Mouse (Mus musculus) intestine, embryonic 16.5 days (tissue): ENCODE measurements at regions not wholly inside any gene's neighbourhood (a gene's known extent, or its start where the extent isn't known, plus 50 kb on each side); places are given as distances from the start of the nearest gene placed in this dataset.

Experiments used
- ATAC-seq: fragments of 200-750 bp; cut with Nextera tagmentation; 2 replicates; pipeline ENCODE4 v1.8.0; 2017; ENCODE audit warnings: moderate TSS enrichment, moderate library complexity
- H3K27ac ChIP-seq: fragments of 300-500 bp; sonication (generic); 2 replicates; pipeline ENCODE4 v1.5.1; 2014; ENCODE audit warnings: mild to moderate bottlenecking, low read length
- H3K27me3 ChIP-seq: fragments of 300-500 bp; sonication (generic); replicated peaks from 2 replicates; pipeline ENCODE4 v1.6.1; 2014; ENCODE audit warnings: low read length, control low read depth, mixed read lengths; ENCODE audit not compliant: control insufficient read depth, insufficient read depth
- H3K36me3 ChIP-seq: fragments of 300-500 bp; sonication (generic); 2 replicates; pipeline ENCODE4 v1.6.1; 2014; ENCODE audit warnings: low read length, control low read depth; ENCODE audit not compliant: control insufficient read depth, insufficient read depth
- H3K4me1 ChIP-seq: fragments of 300-500 bp; sonication (generic); 2 replicates; pipeline ENCODE4 v1.6.1; 2014; ENCODE audit warnings: low read length, control low read depth, mixed read lengths; ENCODE audit not compliant: control insufficient read depth, insufficient read depth
- H3K4me2 ChIP-seq: fragments of 300-500 bp; sonication (generic); 2 replicates; pipeline ENCODE4 v1.6.1; 2014; ENCODE audit warnings: low read depth, low read length, control low read depth
- H3K4me3 ChIP-seq: fragments of 300-500 bp; sonication (generic); 2 replicates; pipeline ENCODE4 v1.5.1; 2014; ENCODE audit warnings: mild to moderate bottlenecking, low read length
- H3K9ac ChIP-seq: fragments of 300-500 bp; sonication (generic); 2 replicates; pipeline ENCODE4 v1.6.1; 2014; ENCODE audit warnings: low read depth, low read length
- H3K9me3 ChIP-seq: fragments of 300-500 bp; sonication (generic); 2 replicates; pipeline ENCODE4 v1.6.1; 2016; ENCODE audit warnings: low read length, control low read depth; ENCODE audit not compliant: control insufficient read depth
- WGBS: fragments of 180-500 bp; shearing (Covaris S2); extraction: QIAGEN DNeasy Blood & Tissue Kit; methylation state at CpG from one replicate; pipeline ENCODE4 v1.1.7; 2014; 5-methylcytosine and 5-hydroxymethylcytosine counted together

DNA sequence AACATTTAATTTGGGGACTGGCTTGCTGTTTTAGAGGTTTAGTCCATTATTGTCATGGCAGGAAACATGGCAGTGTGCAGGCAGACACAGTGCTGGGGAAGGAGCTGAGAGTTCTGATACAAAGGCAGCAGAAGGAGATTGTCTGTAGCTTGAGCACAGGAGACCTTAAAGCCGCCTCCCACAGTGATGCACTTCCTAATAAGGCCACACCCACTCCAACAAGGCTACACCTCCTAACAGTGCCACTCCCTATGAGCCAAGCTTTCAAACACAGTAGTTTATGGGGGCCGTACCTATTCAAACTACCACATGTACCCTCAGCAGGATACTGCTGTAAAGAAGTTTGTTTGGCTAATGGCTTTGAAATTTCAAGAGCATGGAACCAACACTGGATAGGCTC lies 113.3 kb upstream of the Zfp217 start:
- H3K27me3 ChIP-seq, result no peaks in the 10 kb centered on the region
- WGBS, result 80% methylated on average over 2 of the region's 2 CpGs
- no peak for ATAC-seq

DNA sequence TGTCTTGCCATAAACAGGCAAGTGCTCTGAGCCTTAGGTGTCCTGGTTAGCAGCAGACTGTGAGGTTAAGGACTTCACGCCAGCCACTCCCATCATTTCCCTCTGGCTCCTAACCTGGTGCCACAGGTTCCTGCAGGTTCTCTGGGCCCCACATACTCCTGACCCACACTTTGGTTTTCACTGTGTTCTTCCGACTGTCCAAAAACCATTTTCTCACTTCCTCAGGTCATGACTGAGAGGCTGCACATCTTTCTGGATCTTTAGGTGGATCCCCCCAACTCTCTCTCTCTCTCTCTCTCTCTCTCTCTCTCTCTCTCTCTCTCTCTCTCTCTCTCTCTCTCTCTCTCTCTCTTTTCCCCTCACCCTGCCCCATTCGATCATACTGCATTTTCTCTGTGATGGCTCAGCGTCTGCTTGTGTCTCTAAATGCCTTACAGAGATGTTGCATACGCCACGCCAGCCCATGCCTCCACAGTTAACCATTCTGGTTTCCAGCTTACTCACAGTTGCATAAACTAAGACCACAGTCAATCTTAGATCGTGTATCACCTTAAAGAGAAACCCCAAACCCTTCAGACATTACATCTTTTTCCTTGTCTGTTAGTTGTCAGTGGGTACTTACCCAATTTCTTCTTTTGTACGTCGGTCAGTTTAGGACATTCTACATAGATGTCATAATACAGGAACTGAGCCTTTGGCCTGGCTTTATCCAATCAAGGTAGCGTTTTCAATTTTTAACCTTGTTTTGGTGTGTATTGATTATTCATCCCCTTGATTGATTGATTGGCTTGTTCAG lies 112.0 kb upstream of the Zfp217 start:
- WGBS, result 95% methylated on average over 10 of the region's 10 CpGs
- H3K36me3 ChIP-seq, result no peaks in the 10 kb centered on the region
- H3K27me3 ChIP-seq, result no peaks in the 10 kb centered on the region
- H3K4me1 ChIP-seq, result peaks cover 5% of the 10 kb centered on the region
- no peak overlapping the region for H3K4me2 ChIP-seq
- H3K4me3 ChIP-seq, result no peak overlapping the region
- no peak for ATAC-seq
- no peak overlapping the region for H3K9ac ChIP-seq
- H3K9me3 ChIP-seq, result peaks cover 2% of the 10 kb centered on the region; the same call in 1 of the 2 replicates
- no peak overlapping the region for H3K27ac ChIP-seq

More for the DNA sequence above, 113.3 kb upstream of the Zfp217 start:
- Histone ChIP-seq H3K4me1 (no peaks in the 10 kb centered on the region; the same call in 1 of the 2 replicates), H3K4me3 (no peak overlapping the region), H3K9me3 (peaks cover 2% of the 10 kb centered on the region; the same call in 1 of the 2 replicates), H3K4me2 (no peak overlapping the region), H3K36me3 (no peaks in the 10 kb centered on the region), H3K27ac (no peak overlapping the region), H3K9ac (no peak overlapping the region)

DNA sequence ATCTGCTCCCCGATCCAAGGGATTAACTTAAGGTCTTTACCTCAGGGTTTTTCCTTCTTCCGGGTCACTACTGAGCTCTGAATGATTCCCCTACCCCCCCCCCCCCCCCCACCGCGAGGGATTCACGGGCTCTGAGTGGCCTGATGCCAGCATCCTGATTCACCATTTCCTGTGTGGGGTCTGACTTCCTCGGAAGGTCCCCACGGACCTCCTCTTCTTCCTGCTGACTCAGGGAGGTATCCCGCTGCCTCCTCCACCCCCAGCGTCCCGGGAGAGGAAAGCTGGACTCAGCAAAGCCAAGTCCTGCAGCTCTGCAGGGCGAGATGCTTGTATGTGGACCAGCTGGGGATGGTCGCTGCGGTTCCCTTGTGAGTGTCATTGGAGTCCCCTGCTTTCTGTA lies 110.5 kb upstream of the Zfp217 start:
- H3K27ac ChIP-seq, result no peak overlapping the region
- H3K9me3 ChIP-seq, result peaks cover 2% of the 10 kb centered on the region; the same call in 1 of the 2 replicates
- ATAC-seq, result no peak
- no peaks in the 10 kb centered on the region for H3K36me3 ChIP-seq
- peaks cover 8% of the 10 kb centered on the region for H3K4me1 ChIP-seq
- H3K27me3 ChIP-seq, result no peaks in the 10 kb centered on the region
- no peak overlapping the region for H3K4me2 ChIP-seq
- H3K4me3 ChIP-seq, result no peak overlapping the region
- WGBS, result 65% methylated on average over 11 of the region's 13 CpGs
- no peak overlapping the region for H3K9ac ChIP-seq

DNA sequence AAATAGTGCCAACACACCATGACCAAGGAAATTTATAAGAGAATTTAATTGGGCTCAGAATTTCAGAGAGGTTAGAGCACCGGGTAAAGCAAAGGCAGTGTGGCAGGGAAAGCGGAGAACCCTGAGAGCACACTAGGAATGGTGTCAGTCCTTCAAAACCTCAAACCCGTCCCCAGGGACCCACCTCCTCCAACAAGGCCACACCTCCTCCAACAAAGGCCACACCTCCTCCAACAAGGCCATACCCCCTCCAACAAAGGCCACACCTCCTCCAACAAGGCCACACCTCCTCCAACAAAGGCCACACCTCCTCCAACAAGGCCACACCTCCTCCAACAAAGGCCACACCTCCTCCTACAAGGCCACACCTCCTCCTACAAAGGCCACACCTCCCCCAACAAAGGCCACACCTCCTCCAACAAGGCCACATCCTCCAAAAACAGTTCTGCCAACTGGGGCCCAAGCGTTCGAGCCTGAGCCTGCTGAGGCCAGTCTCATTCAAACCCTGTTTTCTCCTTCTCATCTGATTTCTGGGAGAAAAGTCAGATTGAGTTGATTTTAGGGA lies 109.8 kb upstream of the Zfp217 start:
- H3K4me3 ChIP-seq, result no peak overlapping the region
- H3K4me1 ChIP-seq, result peaks cover 8% of the 10 kb centered on the region
- H3K4me2 ChIP-seq, result no peak overlapping the region
- H3K27me3 ChIP-seq, result no peaks in the 10 kb centered on the region
- H3K9ac ChIP-seq, result no peak overlapping the region
- no peaks in the 10 kb centered on the region for H3K36me3 ChIP-seq
- no peak for ATAC-seq
- H3K9me3 ChIP-seq, result peaks cover 2% of the 10 kb centered on the region; the same call in 1 of the 2 replicates
- 92% methylated on average over 5 of the region's 5 CpGs for WGBS
- no peak overlapping the region for H3K27ac ChIP-seq

DNA sequence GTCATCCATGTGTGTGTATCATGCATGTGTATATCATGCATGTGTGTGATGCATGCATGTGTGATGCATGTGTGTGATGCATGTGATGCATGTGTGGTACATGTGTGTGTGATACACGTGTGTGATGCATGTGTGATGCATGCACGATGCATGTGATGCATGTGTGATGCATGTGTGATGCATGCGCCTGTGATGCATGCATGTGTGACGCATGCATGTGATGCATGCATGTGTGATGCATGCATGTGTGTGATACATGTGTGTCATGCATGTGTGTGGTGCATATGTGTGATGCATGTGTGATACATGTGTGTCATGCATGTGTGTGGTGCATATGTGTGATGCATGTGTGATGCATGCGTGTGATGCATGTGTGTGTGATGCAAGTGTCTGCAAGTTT lies 108.1 kb upstream of the Zfp217 start:
- Histone ChIP-seq H3K27ac (no peak overlapping the region), H3K27me3 (no peaks in the 10 kb centered on the region), H3K9me3 (peaks cover 2% of the 10 kb centered on the region; the same call in 1 of the 2 replicates), H3K4me2 (no peak overlapping the region), H3K4me1 (peaks cover 8% of the 10 kb centered on the region), H3K9ac (no peak overlapping the region), H3K4me3 (no peak overlapping the region), H3K36me3 (no peaks in the 10 kb centered on the region)
- WGBS, result 91% methylated on average over 5 of the region's 5 CpGs
- ATAC-seq, result no peak

DNA sequence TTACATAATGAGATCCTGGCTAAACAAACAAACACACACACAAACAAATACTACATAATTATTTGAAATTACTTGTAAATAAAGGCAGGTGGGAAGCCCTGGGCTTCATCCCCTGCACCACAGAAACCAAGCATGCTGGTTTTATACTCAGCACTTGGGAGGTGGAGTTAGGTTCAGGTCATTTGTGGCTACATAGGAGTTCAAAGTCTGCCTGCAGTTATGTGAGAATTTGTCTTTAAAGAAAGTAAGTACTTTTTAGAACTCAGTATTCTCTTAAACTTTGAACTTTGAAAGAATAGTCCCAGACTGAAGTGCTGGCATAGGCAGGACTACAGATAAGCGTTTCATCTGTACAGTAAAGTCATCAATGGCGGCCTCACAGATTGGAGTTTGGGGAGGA lies 107.6 kb upstream of the Zfp217 start:
- peaks cover 8% of the 10 kb centered on the region for H3K4me1 ChIP-seq
- 0 out of 2 replicates have a peak, but pooled peaks cover under 1% of the 10 kb centered on the region for H3K9me3 ChIP-seq
- ATAC-seq, result peak; percentile 78
- no peak overlapping the region for H3K4me3 ChIP-seq
- 79% methylated on average over 2 of the region's 2 CpGs for WGBS
- no peaks in the 10 kb centered on the region for H3K36me3 ChIP-seq
- no peaks in the 10 kb centered on the region for H3K27me3 ChIP-seq
- no peak overlapping the region for H3K9ac ChIP-seq
- H3K4me2 ChIP-seq, result no peak overlapping the region
- H3K27ac ChIP-seq, result 0 out of 2 replicates have a peak overlapping the region, but pooled peaks have one; percentile 50

DNA sequence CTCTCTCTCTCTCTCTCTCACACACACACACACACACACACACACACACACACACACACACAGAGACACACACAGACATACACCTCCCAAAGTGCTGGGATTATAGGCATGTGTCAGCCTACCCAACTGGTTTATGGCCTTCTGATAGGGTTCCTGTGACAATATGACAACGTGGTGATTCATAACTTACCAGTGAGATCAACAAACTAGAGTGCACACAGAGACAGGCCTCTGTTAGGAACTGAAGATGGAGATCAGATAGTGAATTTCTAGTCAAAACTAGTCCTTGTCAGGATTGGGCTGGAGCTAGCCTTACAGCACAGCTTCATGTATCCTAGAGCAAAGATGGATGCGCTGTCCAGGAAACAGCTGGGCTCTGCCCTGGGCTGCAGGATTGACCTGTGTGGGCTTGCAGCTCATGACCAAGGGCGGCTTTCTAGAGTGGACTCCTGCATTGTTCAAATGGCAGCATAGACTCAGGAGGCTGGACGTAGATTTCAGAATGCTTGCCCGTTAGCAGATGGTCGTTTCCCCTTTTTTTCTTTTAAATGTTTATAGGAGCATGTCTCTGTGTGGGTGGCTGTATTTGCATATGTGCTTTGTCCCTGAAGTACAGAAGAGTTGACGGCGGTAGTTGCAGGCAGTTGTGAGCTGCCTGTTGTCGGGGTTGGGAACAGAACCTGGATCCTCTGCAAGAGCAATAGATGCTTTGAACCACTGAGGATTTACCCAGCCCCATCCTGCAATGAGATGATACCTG lies 106.0 kb upstream of the Zfp217 start:
- peaks cover 8% of the 10 kb centered on the region for H3K4me1 ChIP-seq
- no peaks in the 10 kb centered on the region for H3K36me3 ChIP-seq
- no peak overlapping the region for H3K4me3 ChIP-seq
- no peak overlapping the region for H3K27ac ChIP-seq
- H3K27me3 ChIP-seq, result no peaks in the 10 kb centered on the region
- no peak overlapping the region for H3K9ac ChIP-seq
- no peak for ATAC-seq
- no peak overlapping the region for H3K4me2 ChIP-seq
- H3K9me3 ChIP-seq, result no peaks in the 10 kb centered on the region
- WGBS, result 65% methylated on average over 9 of the region's 9 CpGs

DNA sequence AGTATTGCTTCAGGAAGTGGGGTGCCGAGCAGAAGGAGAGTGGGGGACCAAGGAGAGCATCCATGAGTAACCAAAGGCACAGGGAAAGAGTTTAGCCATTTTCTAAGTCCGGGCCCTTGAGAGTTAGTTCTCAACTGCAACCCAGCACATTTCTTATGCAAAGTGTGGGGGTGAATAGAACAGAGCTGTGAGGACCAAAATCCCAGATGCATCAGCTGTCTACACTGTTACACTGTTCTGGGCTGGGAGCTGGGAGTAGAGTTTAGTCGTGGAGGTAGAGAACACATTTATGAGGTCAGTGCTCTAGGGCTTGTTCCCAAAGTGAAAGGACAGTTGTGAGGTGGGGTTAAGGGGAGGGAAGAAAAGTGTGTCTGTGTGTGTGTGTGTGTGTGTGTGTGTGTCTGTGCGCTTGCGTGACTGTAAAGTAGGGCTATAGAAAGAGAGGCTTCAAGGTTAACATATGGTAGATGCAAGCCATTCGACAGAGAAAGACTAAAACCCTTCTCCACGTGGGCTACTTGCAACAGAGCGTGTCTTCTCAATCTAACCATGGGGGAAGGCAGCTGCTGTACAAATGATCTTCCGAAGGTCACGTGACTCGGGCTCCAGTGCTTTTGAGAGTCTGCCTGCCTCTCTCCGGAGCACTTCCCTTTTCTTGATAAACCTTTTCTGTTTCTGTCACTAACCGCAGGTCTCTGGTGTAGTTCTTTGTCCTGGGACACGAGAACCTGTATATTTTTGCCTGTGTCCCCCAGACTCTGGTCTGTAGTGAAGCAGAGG lies 104.5 kb upstream of the Zfp217 start:
- 62% methylated on average over 14 of the region's 14 CpGs for WGBS
- Histone ChIP-seq H3K9ac (no peak overlapping the region), H3K4me3 (no peak overlapping the region), H3K9me3 (no peaks in the 10 kb centered on the region), H3K4me2 (no peak overlapping the region), H3K36me3 (no peaks in the 10 kb centered on the region), H3K27ac (no peak overlapping the region), H3K4me1 (peaks cover 8% of the 10 kb centered on the region), H3K27me3 (no peaks in the 10 kb centered on the region)
- ATAC-seq, result no peak

DNA sequence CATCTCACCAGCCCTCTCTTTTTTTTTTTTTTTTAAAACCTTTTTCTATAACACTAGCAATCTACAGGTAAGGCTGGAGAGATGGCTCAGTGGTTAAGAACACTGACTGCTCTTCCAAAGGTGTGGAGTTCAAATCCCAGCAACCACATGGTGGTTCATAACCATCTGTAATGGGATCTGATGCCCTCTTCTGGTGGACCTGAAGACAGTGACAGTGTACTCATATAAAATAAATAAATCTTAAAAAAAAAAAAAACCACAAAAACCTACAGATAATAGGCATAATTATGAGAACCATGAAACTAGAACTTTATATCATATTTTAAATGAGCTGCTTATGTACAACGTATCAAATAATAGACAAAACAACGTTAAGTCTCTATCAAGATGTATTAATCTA lies 102.8 kb upstream of the Zfp217 start:
- no peak for ATAC-seq
- H3K4me1 ChIP-seq, result peaks cover 5% of the 10 kb centered on the region; the same call in 1 of the 2 replicates
- no peaks in the 10 kb centered on the region for H3K27me3 ChIP-seq
- H3K36me3 ChIP-seq, result no peaks in the 10 kb centered on the region
- H3K27ac ChIP-seq, result no peak overlapping the region
- no peak overlapping the region for H3K4me2 ChIP-seq
- H3K9me3 ChIP-seq, result no peaks in the 10 kb centered on the region
- H3K4me3 ChIP-seq, result no peak overlapping the region
- no peak overlapping the region for H3K9ac ChIP-seq
- 90% methylated on average over 2 of the region's 2 CpGs for WGBS
